ENCODE assay signal across 20 mouse cellular contexts in the genomic region with DNA sequence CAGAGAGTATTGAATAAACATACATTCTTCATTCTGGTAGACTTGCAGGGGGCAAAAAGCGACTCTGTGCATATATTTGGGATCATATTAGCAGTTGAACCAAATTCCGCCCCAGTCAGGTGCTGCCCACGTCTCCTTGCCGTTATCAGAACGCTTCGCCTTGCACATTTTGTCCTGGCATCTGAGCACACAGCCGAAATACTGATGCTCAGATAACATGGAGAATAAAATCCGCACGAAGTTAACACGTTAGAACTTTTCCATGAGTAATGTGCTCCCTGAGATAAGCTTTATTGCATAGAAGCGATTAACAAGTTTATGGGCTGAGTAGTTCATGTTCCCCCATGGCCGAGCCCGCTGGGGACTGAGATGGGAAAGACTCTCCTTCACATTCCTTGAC.
DNase-seq lines count a peak whose midpoint lies in the region; ATAC-seq and TF ChIP-seq lines count a peak whose summit lies in the region.
"Had no signal": no experiment of that assay in that cellular context is flagged by ENCODE, and none has a peak within 500 bp of the region (broad histone marks: within the 10 kb centered on the region; RNA-seq: fewer than 3 reads in every experiment).

No protein-coding gene starts in this region.

- TF ChIP-seq EP300 in MEL (IDR thresholded peaks at IDR 0.05; ENCODE audit: low read depth in 1 of 2, low read length in 2 of 2) = peak; percentile 89 to 95
- TF ChIP-seq EP300 in liver, postnatal 0 days (IDR thresholded peaks at IDR 0.05; ENCODE audit: low read depth) = peak; percentile 96

- no peaks in the 10 kb centered on the region for H3K9me3 ChIP-seq in liver, embryonic 13.5 days (replicated peaks)
- H3K9me3 ChIP-seq in liver, embryonic 11.5 days (ENCODE audit: control insufficient read depth, low read length) = no peaks in the 10 kb centered on the region
- H3K9me3 ChIP-seq in G1E (replicated peaks) (no peaks in the 10 kb centered on the region), MEL (replicated peaks; ENCODE audit: insufficient read depth, low read length) (no peaks in the 10 kb centered on the region)
- H3K9me3 ChIP-seq in liver, postnatal 0 days (ENCODE audit: low read length) = no peaks in the 10 kb centered on the region
- H3K9me3 ChIP-seq: embryonic facial prominence, embryonic 10.5 days; forebrain, embryonic 13.5 days; heart, embryonic 13.5 days; hindbrain, embryonic 12.5 days had no signal

- TF ChIP-seq RAD21 in MEL (IDR thresholded peaks at IDR 0.05; ENCODE audit: low read depth, low read length) = no peak

- ATAC-seq in liver, embryonic 13.5 days (ENCODE audit: low read depth) = 0 out of 2 replicates have a peak, but pooled peaks have one; percentile 39
- no peak for ATAC-seq in liver, embryonic 11.5 days (replicated peaks; ENCODE audit: low FRiP score)
- ATAC-seq in G1E (ENCODE audit: extremely low read depth, insufficient number of reproducible peaks, low FRiP score, poor library complexity, severe bottlenecking) = peak; percentile 69
- ATAC-seq in liver, postnatal 0 days = peak; percentile 70
- ATAC-seq: activated CD4-positive, CD25-positive, alpha-beta regulatory T cell, adult 4 months; forebrain, embryonic 13.5 days; hindbrain, embryonic 16.5 days; Patski had no signal

- H3K4me3 ChIP-seq in liver, embryonic 13.5 days (replicated peaks) = no peak overlapping the region
- no peak overlapping the region for H3K4me3 ChIP-seq in liver, embryonic 11.5 days (ENCODE audit: low read depth, low read length)
- H3K4me3 ChIP-seq in G1E (ENCODE audit: low read depth, low read length) (no peak overlapping the region; the same call in 1 of the 2 replicates), MEL (ENCODE audit: control insufficient read depth in 1 of 2, insufficient read depth in 1 of 2, low read depth in 2 of 2, low read length in 2 of 2) (no peak overlapping the region)
- no peak overlapping the region for H3K4me3 ChIP-seq in liver, postnatal 0 days (ENCODE audit: low read depth, low read length)
- H3K4me3 ChIP-seq: embryonic facial prominence, embryonic 10.5 days; forebrain, embryonic 13.5 days; gastrocnemius, adult 2 months; heart, embryonic 13.5 days; hindbrain, embryonic 12.5 days had no signal

- 0 out of 2 replicates have a peak, but pooled peaks cover 13% of the 10 kb centered on the region for H3K27me3 ChIP-seq in liver, embryonic 13.5 days
- no peaks in the 10 kb centered on the region for H3K27me3 ChIP-seq in liver, embryonic 11.5 days (replicated peaks; ENCODE audit: control insufficient read depth, insufficient read depth, low read length)
- no peaks in the 10 kb centered on the region for H3K27me3 ChIP-seq in G1E (ENCODE audit: insufficient read depth, low read length)
- no peaks in the 10 kb centered on the region for H3K27me3 ChIP-seq in MEL (ENCODE audit: control insufficient read depth in 1 of 2, insufficient read depth in 2 of 2, low read length in 2 of 2)
- no peaks in the 10 kb centered on the region for H3K27me3 ChIP-seq in liver, postnatal 0 days (ENCODE audit: insufficient read depth, low read length)
- H3K27me3 ChIP-seq: forebrain, embryonic 13.5 days; heart, embryonic 13.5 days; hindbrain, embryonic 12.5 days had no signal

- H3K4me1 ChIP-seq in liver, embryonic 13.5 days (replicated peaks) = 0 out of 2 replicates have a peak, but pooled peaks cover 5% of the 10 kb centered on the region
- H3K4me1 ChIP-seq in liver, embryonic 11.5 days (replicated peaks; ENCODE audit: control insufficient read depth, insufficient read depth, low read length) = no peaks in the 10 kb centered on the region
- peaks cover 83% of the 10 kb centered on the region for H3K4me1 ChIP-seq in G1E (ENCODE audit: insufficient read depth, low read depth, low read length)
- peaks cover 7 to 28% of the 10 kb centered on the region in 2 experiments for H3K4me1 ChIP-seq in MEL (ENCODE audit: control insufficient read depth in 1 of 2, insufficient read depth in 2 of 2, low read length in 2 of 2)
- H3K4me1 ChIP-seq in liver, postnatal 0 days (ENCODE audit: insufficient read depth) = no peaks in the 10 kb centered on the region; the same call in 1 of the 2 replicates
- H3K4me1 ChIP-seq: forebrain, embryonic 13.5 days; hindbrain, embryonic 12.5 days had no signal

- no peaks in the 10 kb centered on the region for H3K36me3 ChIP-seq in liver, embryonic 13.5 days
- no peaks in the 10 kb centered on the region for H3K36me3 ChIP-seq in liver, embryonic 11.5 days (ENCODE audit: control insufficient read depth, insufficient read depth, low read length)
- H3K36me3 ChIP-seq in G1E (replicated peaks) (no peaks in the 10 kb centered on the region), MEL (ENCODE audit: control insufficient read depth in 1 of 2, insufficient read depth in 2 of 2, low read length in 2 of 2) (peaks cover 0 to 24% of the 10 kb centered on the region in 2 experiments; a peak in 2 of 4 replicates)
- no peaks in the 10 kb centered on the region for H3K36me3 ChIP-seq in liver, postnatal 0 days (replicated peaks; ENCODE audit: insufficient read depth, low read length)
- H3K36me3 ChIP-seq: embryonic facial prominence, embryonic 10.5 days; heart, embryonic 13.5 days; hindbrain, embryonic 12.5 days had no signal

- TF ChIP-seq CTCF in G1E (IDR thresholded peaks at IDR 0.05; ENCODE audit: low read depth, low read length) (no peak), MEL (IDR thresholded peaks at IDR 0.05 in 2 of 3, conservative IDR thresholded peaks at IDR 0.05 in 1 of 3; ENCODE audit: control insufficient read depth in 1 of 3, insufficient read depth in 1 of 3, low read depth in 2 of 3, low read length in 3 of 3, poor library complexity in 1 of 3, severe bottlenecking in 1 of 3) (no peak)
- no peak for TF ChIP-seq CTCF in liver, postnatal 0 days (IDR thresholded peaks at IDR 0.05; ENCODE audit: low read depth)

- H3K27ac ChIP-seq in liver, embryonic 13.5 days = no peak overlapping the region
- H3K27ac ChIP-seq in liver, embryonic 11.5 days (ENCODE audit: low read depth, low read length) = no peak overlapping the region
- peak overlapping the region; percentile 26; the same call in 1 of the 2 replicates for H3K27ac ChIP-seq in MEL (ENCODE audit: control insufficient read depth, low read depth, low read length)
- no peak overlapping the region for H3K27ac ChIP-seq in liver, postnatal 0 days (ENCODE audit: low read depth)
- H3K27ac ChIP-seq: embryonic facial prominence, embryonic 10.5 days; forebrain, embryonic 13.5 days; gastrocnemius, adult 2 months; heart, embryonic 13.5 days; hindbrain, embryonic 12.5 days had no signal

- no peaks in the 10 kb centered on the region for H3K79me2 ChIP-seq in MEL (ENCODE audit: control insufficient read depth, insufficient read depth, low read length, poor library complexity)

- no peak overlapping the region for H3K9ac ChIP-seq in liver, embryonic 13.5 days
- no peak overlapping the region for H3K9ac ChIP-seq in liver, embryonic 11.5 days (ENCODE audit: low read depth, low read length)
- H3K9ac ChIP-seq in MEL (ENCODE audit: control insufficient read depth, low read depth, low read length, poor library complexity, severe bottlenecking) = no peak overlapping the region
- no peak overlapping the region for H3K9ac ChIP-seq in liver, postnatal 0 days (replicated peaks)
- H3K9ac ChIP-seq: forebrain, embryonic 13.5 days; heart, embryonic 13.5 days; hindbrain, embryonic 12.5 days had no signal

- no peak overlapping the region for H3K4me2 ChIP-seq in liver, embryonic 13.5 days
- no peak overlapping the region for H3K4me2 ChIP-seq in liver, embryonic 11.5 days
- H3K4me2 ChIP-seq in liver, postnatal 0 days (ENCODE audit: low read depth, low read length) = no peak overlapping the region
- H3K4me2 ChIP-seq: forebrain, embryonic 13.5 days; heart, embryonic 13.5 days; hindbrain, embryonic 12.5 days had no signal

- no peak for TF ChIP-seq POLR2A in MEL (IDR thresholded peaks at IDR 0.05; ENCODE audit: control insufficient read depth in 1 of 2, insufficient read depth in 1 of 2, low read depth in 1 of 2, low read length in 2 of 2, poor library complexity in 1 of 2)

- no peak for DNase-seq in liver, embryonic 13.5 days
- no peak for DNase-seq in liver, embryonic 11.5 days (ENCODE audit: low spot score)
- DNase-seq in G1E (ENCODE audit: low spot score) (peak; percentile 22), MEL (ENCODE audit: low read depth, low spot score) (peak; percentile 74)
- DNase-seq in liver, postnatal 0 days = no peak
- no peak for DNase-seq in neural tube, embryonic 10.5 days (ENCODE audit: extremely low spot score, low spot score)
- no peak for DNase-seq in thymus, postnatal 0 days (ENCODE audit: low spot score)
- DNase-seq: adrenal gland, postnatal 14 days; cerebellum, adult 18-20 months; cerebellum, adult 9-11 months; gastrocnemius, adult 2 months; gastrocnemius, postnatal 25 days; heart, postnatal 4 days had no signal

- 55% methylated on average over 13 of the region's 13 CpGs for WGBS in liver, embryonic 13.5 days (ENCODE audit: insufficient replicate concordance)
- WGBS in liver, embryonic 11.5 days = 73% methylated on average over 13 of the region's 13 CpGs
- WGBS in liver, postnatal 0 days (ENCODE audit: insufficient replicate concordance) = 66% methylated on average over 13 of the region's 13 CpGs

TF ChIP-seq in MEL, 35 proteins besides CTCF, POLR2A, EP300 and RAD21 (continues in another document):
- TF ChIP-seq RCOR1 (IDR thresholded peaks at IDR 0.05; ENCODE audit: low read depth, low read length) (peak; percentile 89), E2F4 (IDR thresholded peaks at IDR 0.05; ENCODE audit: borderline replicate concordance, low read depth, low read length) (no peak), MAZ (IDR thresholded peaks at IDR 0.05; ENCODE audit: low read depth, low read length) (no peak), UBTF (IDR thresholded peaks at IDR 0.05; ENCODE audit: borderline replicate concordance, insufficient read depth, low read depth, low read length) (no peak), ZKSCAN1 (IDR thresholded peaks at IDR 0.05; ENCODE audit: low read depth, low read length) (no peak), POLR2AphosphoS2 (IDR thresholded peaks at IDR 0.05; ENCODE audit: low read length) (no peak), ETS1 (IDR thresholded peaks at IDR 0.05; ENCODE audit: low read depth, low read length) (peak; percentile 90), ZMIZ1 (IDR thresholded peaks at IDR 0.05; ENCODE audit: low read depth, low read length) (no peak), USF2 (IDR thresholded peaks at IDR 0.05; ENCODE audit: borderline replicate concordance in 1 of 2, insufficient read depth in 1 of 2, low read depth in 1 of 2, low read length in 2 of 2) (no peak), MYB (IDR thresholded peaks at IDR 0.05; ENCODE audit: low read depth, low read length) (peak; percentile 79), CHD1 (IDR thresholded peaks at IDR 0.05; ENCODE audit: low read depth, low read length) (no peak), MYC (IDR thresholded peaks at IDR 0.05; ENCODE audit: low read depth, low read length) (peak; percentile 80), MEF2A (IDR thresholded peaks at IDR 0.05; ENCODE audit: extremely low read depth, insufficient replicate concordance, low read depth, low read length, poor library complexity, severe bottlenecking) (no peak), MAFK (IDR thresholded peaks at IDR 0.05; ENCODE audit: borderline replicate concordance, low read depth, low read length) (peak; percentile 66; the same call in 1 of the 2 replicates)

Comparison
In these comparisons a context has a peak if more than half of its experiments do, and no peak if none do; other contexts are left out.
1. DNase-seq: peak in G1E (single experiment) and MEL (single experiment); none in liver, embryonic 13.5 days (single experiment), liver, embryonic 11.5 days (single experiment), liver, postnatal 0 days (single experiment), neural tube, embryonic 10.5 days (single experiment) and thymus, postnatal 0 days (single experiment).